Mouse (Mus musculus) MEL (cell line): ENCODE measurements at regions not wholly inside any gene's neighbourhood (a gene's known extent, or its start where the extent isn't known, plus 50 kb on each side); places are given as distances from the start of the nearest gene placed in this dataset.

Experiments used
- CTCF ChIP-seq, 3 experiments: IDR thresholded peaks in 2 of 3; conservative IDR thresholded peaks in 1 of 3; 2 replicates each; pipeline ENCODE4 v1.5.1; 2011 to 2012; ENCODE audit warnings: low read length in 3 of 3, low read depth in 2 of 3, mild to moderate bottlenecking in 2 of 3, improper control_type of control experiment in 1 of 3, inconsistent platforms in 1 of 3, mixed read lengths in 1 of 3, moderate library complexity in 1 of 3; ENCODE audit not compliant: control insufficient read depth in 1 of 3, insufficient read depth in 1 of 3, poor library complexity in 1 of 3, severe bottlenecking in 1 of 3
- POLR2A ChIP-seq, 2 experiments: IDR thresholded peaks; 2 replicates each; pipeline ENCODE4 v1.6.1; 2011 to 2012; ENCODE audit warnings: low read length in 2 of 2, mild to moderate bottlenecking in 2 of 2, control low read depth in 1 of 2, improper control_type of control experiment in 1 of 2, low read depth in 1 of 2, moderate library complexity in 1 of 2; ENCODE audit not compliant: control insufficient read depth in 1 of 2, insufficient read depth in 1 of 2, poor library complexity in 1 of 2

DNA sequence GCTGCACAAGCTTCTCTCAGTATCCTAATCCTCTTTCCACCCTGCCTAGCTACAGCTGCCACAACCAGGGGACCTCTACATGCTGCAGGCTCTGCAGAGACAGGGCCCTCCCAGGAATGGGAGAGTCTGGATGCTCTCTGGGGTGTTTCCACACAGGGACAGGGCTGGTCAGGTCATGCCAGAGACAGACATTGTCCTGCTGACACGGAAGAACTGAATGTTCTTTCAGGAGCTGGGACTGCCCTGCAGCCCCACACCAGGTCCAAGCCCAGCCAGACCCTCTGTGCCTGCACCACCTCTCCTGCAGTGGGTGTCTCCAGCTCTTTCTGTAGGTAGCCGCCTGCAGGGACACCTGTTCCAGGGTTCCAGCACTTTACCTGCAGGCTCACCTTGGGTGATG, 52.8 kb upstream of the Gata5 start:
- no peak for TF ChIP-seq POLR2A (IDR thresholded peaks at IDR 0.05; ENCODE audit: control insufficient read depth in 1 of 2, insufficient read depth in 1 of 2, low read depth in 1 of 2, low read length in 2 of 2, poor library complexity in 1 of 2)
- TF ChIP-seq CTCF (IDR thresholded peaks at IDR 0.05 in 2 of 3, conservative IDR thresholded peaks at IDR 0.05 in 1 of 3; ENCODE audit: control insufficient read depth in 1 of 3, insufficient read depth in 1 of 3, low read depth in 2 of 3, low read length in 3 of 3, poor library complexity in 1 of 3, severe bottlenecking in 1 of 3) = no peak
